Mouse (Mus musculus) embryo, embryonic 10 days (tissue): ENCODE results near the gene Morn1.

Experiments
- DNase-seq: peaks from one replicate; pipeline ENCODE4 v3.0.0-alpha.2; 2015; ENCODE audit warnings: low spot score

The Morn1 gene

DNA sequence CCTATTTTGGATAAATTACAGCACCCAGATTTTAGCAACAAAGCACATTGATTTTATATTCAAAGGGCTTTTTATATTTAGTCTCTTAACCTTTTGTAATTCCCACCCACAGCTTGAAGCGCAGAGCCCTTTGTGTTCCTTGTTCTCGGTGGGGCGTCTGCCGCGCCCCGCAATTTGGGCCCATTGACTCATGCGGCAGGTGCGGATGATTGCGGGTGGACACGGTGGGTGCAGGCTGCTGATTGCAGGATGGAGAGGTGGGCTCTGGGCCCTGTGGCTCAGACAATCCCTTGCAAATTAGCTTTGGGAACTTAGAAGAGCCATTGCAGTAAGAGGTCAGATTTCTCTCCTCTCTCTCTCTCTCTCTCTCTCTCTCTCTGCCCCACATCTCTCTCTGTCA is 31.9 kb downstream of the Morn1 start:
- no peak for DNase-seq

DNA sequence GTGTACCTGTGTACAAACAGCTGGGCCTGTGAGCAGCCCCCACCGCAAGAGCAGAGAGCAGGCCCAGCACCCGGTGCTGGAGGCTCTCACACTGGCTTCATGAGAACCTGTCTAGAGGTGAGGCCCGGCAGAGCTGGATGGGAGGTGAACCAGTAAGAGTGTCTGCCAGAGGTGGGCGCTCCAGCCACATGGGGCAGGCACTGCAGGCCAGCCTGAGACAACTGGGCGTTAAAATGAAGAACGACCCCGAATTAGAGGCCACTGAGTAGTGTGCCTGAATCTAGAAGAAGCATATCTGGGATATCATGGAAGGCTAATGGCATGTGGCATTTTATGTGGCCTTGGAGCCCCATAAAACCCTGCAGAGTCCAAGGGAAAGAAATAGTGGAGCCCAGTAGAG is 33.7 kb downstream of the Morn1 start:
- no peak for DNase-seq

DNA sequence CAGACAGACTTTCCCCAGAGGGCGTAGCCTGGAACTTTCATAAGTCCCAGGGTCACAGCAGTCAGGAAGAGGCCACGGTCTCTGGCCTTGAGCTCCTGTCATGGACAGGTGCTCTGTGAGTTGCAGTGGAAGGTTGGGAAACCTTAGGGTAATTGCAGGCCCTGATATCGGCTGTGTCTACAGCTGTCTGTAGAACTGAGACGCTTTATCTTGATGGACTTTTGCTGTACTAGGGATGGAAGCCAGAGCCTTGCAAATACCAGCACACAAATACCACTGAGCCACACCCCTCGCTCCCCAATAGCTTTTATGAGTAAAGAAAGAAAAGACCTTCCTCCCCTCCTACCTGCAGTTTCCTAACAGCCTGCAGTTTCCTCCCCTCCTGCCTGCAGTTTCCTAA is 34.2 kb downstream of the Morn1 start:
- DNase-seq, result no peak

DNA sequence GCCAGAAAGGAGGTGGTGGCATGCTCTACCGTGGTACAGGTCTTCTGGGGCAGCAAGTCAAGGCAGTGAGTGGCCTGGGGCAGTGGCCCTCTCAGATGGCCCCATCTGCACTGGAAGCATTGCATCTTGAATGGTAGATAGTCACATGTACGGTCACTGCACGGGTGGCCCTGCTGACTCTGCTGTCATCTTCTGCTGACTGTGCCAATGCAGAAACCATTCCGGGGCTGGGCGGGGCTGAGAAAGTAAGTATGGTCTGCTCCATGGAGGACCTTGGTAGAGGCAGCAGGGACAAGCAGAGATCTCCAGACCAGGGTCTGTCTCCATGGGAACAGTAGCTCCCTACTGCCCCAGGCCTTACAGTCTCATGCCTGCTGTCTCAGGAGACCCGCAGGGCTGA is 34.8 kb downstream of the Morn1 start:
- no peak for DNase-seq

DNA sequence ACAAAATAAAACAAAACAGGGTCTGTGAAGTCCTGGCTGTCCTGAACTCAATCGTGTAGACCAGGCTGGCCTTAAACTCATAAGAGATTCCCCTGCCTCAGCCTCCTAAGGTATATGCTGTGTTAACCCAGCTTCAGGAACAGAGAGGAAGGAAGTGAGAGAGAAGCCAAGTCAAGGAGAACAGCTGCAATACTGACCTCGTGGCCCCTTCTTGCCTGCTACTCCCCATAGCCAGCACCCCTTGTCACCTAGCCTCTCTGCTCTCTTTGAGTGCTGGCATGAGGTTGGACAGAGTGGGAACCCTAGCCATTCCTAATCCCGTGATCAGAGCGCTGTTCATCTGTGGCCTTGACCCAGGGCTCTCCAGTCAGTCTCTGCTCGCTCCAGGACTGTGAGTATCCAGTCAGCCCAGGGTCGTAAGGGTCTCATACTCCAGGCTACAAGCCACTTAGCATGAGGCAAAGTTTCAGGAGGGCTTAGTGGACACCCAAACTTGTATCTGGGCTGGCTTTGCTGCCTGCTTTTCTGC is 35.6 kb downstream of the Morn1 start:
- DNase-seq, result no peak

DNA sequence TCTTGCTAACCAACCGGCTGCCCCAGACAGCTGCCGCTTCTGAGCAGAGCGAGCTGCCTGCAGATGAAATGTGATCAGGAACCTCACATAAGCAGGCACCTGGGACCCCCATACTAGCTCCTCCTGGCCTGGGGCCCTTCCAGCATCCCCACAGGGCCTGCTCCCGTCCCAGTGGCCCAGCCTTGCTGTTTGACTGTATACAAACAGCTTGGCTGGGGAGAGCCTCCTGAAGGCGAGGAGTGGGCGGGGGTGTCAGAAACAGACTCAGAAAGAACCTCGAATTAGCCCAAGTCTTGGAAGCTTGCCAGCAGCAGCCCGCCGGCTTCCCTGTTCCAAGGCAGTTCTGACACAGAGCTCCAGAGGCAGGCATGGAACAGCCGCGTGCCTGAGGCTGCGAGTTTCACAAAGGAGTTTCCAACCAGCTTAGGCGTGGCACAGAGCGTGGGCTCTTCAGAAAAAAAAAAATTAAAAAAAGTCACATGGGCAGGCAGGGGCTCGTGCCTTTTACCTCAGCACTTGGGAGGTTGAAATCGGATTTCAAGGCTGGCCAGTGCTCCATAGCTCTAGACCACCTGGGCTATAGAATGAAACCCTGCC is 36.2 kb downstream of the Morn1 start:
- peak; percentile 35 for DNase-seq

DNA sequence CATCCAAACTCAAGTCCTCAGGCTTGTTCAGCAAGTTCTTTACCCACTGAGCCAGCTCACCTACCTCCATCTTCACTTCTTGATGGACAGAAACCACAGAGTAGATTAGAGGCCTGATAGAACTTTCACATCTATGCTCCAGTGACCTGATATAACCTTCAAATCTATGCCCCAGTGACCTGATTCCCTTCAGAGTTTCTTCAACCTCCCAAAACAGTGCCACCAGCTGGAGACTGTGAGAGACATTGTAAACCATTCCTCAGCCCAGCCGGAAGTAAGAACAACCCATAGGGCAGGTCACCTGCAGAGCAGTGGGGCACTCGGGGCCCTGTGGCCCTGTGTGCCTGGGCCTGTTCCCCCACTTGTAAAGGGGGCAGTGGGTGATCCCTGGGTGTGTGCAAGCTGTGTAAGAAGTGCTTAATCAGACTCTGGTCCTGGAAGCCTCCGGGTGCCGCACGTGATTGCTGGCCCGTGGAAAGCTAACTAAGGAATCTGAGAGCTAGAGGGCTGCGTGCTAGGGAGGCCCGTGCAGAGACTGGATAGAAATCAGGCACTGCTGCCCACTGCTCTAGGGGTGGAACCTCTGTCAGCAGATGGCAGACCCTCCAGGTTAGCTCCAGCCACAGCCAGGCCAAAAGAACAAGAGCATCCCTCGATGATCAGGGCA is 37.6 kb downstream of the Morn1 start:
- no peak for DNase-seq

DNA sequence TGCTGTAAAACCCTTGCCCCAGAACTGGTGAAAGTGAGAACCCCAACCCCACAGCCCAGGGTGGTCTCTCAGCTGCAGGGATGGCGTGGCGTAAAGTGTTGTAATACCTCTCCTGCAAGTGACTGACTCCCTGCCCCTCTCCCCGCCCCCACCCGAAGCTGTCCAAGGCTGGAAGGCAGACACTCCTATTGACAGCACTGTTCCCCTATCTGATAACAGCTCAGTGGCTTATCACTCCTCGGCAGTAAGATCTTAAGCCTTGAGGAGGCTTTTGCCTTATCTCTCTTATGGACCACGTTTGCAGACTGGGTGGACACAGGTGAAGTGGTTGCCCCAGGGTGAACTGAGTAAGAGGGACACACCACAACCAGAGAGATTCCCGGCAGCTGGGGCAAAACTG is 38.9 kb downstream of the Morn1 start:
- no peak for DNase-seq

DNA sequence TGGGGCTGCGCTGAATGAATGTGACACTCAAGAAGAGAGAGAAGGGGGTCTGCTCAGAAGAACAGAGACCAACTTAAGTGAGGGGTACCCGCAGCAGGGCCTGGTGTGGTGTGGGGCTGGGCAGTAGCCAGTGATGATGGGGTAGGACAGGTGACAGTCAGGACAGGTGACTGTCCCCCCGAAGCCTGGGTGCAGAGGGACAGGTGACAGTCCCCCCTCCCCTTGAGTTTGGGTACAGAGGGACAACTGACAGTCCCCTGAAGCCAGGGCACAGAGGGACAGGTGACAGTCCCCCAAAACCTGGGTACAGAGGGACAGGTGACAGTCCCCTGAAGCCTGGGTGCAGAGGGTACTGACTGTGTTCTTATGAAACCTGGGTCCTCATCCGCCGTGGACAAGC is 39.8 kb downstream of the Morn1 start:
- no peak for DNase-seq

DNA sequence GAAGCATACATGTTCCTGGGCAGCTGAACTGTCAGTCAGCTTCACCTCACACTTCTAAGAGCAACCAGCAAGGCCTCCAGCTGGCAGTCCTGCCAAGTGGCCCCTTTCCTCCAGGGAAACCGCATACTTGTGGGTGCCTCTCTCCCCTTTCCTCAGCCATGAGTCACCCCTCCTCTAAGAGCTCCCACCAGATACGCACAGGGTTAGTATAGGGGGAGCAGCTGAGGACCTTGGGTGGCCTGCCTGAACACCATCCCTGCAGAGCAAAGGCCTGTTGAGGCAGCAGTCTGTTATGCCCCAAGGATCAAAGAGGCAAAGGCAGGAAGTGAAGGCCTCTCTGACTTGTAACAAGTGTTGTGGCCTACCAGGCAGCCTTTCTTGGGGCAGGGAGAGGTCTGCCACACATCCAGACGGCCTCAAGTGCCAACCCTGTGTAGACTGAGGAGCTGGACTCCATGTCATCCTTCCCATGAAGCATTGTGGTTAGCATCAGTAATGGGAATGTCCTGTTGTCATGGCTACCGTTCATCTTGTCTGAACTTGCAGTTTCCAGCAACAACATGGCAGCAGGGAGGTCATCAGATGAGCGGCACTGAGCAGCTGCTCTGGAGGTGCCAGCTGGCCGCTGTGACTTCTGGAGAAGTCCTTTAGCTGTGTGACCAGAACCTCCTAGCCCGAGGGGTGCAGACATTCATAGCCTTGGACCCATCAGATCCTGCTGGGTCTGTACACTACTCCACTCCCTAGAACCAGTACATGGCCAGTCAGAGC is 40.4 kb downstream of the Morn1 start:
- peak; percentile 53 for DNase-seq

DNA sequence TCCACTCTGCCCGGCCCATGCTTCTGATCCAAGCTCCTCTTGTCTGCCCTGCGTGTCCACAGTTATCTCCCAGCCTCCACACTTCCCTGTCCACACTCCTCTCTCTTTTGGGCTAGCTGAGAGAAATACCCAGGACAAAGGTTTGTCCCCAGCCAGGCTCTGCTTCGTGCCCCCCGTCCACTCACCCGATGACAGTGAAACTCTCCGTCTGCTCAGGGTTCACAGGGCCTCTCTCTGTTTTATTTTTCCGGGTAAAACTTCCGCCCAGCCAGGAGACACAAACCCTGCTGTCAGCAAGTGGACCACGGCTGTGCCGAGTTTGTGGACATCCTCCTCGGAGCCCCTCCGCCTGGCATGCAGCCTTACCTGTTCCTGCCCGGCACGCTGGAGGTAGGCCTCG is 42.0 kb downstream of the Morn1 start:
- no peak for DNase-seq

DNA sequence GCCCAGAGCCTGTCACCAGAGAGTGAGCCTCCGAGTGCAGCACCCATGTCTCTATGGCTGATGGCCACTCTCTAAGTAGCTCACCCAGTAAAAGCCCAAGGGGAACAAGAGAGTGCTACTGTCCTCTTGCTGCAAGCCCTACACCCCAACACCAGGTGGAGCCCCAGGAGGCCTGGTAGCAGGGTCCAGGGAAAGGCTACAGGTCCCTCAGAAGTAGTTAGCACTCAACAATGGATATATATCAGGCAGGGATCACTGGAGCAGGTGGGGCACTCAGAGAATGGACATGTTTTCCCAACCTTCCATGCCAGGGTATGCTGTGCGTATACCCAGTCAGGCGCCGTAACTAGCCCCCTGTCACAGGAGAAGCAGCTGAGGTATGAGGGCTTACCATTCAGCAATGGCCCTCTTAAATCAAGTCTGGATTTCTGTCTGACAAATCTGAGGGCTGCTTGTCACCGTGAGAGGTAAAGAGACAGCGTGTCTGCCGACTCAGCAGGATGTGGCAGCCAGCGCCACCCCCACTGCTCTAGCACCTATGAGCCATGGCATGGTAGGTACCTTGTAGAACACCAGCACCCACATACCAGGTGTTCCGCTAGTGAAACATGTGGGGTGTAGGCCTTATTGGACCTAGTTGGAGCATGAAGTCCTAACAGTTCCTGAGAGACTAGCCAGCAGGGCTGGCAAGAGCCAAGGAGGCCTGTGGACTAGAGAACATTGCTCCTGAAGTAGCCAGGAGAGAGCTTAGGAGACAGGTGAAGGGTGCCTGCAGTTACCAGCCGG is 42.9 kb downstream of the Morn1 start:
- no peak for DNase-seq

DNA sequence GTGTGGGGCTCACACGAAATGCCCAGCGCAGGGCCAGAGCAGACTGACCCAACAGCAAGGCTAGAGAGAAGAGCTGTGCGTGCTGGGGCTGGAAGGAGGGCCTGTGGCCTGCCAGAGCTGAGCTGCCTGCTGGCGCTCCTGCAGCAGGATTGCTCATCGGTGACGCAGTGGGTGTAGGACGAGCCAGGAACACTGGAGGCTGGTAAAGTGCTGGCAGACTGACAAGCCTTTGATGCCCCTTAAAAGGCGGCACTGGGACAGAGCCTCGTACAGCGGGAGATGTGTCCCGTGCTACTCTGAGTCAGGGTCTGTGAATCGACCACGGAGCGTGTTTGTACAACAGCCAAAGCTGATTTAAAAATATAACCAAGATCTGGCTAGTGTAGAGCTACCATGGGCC is 43.6 kb downstream of the Morn1 start:
- no peak for DNase-seq

DNA sequence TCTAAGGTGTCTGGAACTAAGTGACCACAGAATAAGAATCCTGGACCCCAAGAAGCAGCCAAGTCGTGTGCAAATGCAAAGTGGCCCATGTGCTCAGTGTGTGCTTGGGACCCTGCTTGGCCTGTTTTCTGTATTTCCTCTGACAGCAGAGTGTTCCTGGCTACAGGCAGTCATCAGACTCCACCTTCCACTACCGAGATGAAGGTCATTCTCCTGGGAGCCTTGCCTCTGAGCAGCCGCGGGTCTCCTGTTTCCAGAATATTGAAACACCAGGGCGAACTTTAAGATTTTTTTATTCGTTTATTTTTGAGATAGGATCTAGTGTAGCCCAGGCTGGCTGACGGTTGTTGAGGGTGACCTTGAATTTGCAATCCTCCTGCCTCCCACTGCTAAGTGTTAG is 44.2 kb downstream of the Morn1 start:
- DNase-seq, result no peak

DNA sequence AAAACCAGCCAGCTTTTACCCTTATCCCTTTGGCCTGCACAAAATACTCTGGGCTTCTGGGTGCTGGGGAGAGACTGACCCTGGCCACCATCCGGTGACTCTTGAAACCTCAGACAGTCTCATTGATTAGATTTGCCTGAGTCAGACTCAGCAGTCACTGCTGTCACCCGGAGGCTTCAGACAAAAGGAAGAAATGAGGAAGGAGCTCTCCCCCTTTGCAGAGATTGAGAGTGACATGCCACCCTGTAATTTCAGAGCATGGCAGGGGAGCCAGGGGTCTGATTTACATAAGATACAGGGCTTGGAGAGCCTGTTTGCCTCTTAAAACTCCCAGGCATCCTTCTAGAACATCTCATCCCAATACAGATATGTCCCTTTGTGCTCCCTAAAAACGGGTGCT is 46.8 kb downstream of the Morn1 start:
- no peak for DNase-seq

DNA sequence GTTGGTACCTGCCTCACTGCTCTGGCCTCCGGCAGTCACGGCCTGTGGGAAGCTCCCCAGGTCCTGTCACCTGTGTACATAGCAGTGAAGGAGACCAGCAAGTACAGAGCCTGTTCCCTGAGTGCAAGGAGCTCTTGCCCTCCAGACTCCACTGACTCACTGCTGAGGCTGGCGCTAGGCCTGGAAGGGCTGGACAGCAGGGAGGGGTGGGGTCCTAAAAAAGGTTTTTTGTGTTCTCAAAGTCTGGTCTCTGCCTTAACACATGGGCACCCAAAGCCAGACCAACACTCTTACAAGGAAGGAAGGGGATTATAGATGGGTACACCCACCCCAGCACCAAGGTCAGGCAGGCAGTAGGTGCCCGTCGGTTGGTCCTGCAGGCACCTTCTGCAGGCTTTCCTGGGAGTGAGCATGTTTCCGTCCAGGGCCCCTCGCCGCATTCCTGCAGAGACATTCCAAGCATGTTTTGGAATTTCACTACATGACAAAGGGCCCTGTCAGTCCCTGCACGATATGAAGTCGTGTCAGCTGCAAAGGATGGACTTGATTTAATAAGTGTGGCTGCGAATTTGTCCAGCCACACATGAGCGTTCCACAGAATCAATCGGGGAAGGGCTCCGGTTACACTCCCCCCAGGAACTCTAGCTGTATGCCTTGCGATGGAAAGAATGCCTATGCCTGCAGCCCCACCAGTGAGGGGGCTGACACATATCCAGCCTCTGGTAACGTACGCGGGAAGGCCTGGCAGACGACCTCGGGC is 47.5 kb downstream of the Morn1 start:
- peak; percentile 71 for DNase-seq

DNA sequence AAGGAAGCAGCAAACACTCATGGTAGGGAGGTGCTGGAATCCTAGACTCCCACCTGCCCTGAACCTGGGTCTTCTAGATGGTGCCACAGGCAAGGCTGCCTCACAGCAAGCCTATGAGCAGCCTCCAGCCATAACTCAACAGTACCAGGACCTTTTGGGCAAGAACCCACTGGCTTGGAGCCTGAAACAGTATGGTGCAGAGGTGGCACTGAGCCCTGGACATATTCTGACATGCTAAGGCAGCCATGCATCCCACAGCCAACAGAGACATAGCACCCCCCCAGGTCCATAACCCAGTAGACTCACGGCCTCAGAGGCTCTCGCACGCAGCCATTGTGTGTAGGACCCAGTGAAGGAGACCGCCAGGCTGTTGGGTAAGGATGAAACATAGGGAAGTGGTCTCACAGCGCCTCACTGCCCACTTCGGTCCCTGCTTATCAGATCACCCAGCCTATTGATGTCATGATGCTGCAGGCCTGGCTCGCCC is 48.4 kb downstream of the Morn1 start:
- no peak for DNase-seq

DNA sequence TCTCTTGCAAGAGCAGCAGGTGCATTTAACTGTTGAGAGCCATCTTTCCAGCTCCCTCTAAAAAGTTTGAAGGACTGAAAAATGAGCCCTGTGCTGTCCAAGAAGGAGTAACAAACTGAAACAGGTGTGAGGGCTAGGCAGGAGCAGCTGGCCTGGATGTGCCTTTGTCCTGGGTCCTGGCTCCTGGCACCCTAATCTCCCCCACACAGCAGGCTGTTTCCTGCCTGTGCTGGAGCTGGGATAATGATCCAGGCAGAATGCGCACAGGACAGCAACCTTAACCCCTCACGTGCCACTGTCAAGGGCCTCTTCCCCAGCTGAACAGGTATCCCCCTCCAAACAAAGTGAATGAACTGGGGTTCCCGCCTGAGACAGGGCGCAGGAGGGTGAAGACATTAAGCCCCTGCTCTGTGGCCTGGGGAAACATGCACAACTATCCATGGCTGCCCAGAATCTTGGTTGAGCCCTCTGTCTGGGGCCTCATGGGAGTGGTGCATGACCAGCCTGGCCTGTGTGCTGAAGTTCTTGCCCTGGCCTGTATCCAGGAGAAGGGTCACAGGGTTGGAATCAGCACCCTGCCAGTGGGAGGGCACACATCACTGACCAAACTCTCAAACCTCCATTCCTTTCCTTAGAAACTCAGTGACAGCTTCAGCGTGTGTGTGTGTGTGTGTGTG is 49.7 kb downstream of the Morn1 start:
- DNase-seq, result peak; percentile 22

DNA sequence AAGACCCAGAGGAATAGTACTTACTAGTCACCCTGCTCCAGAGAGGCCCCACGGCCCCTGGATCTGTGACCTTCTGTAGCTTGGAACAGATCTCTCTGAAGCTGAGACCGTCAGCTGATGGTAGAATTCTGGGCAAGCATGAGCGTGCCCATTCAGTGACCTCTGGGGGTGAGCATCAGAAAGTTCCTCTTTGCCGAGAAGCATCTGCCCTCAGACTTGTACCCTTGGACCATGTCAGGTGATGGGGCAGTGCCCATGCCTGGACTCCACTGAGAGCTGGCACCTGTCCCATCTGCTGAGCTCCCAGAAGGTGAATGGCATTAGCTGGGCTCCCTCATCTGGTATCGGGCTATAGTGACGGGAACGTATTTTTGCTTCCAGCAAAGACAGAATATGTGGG is 51.5 kb downstream of the Morn1 start:
- DNase-seq, result no peak

DNA sequence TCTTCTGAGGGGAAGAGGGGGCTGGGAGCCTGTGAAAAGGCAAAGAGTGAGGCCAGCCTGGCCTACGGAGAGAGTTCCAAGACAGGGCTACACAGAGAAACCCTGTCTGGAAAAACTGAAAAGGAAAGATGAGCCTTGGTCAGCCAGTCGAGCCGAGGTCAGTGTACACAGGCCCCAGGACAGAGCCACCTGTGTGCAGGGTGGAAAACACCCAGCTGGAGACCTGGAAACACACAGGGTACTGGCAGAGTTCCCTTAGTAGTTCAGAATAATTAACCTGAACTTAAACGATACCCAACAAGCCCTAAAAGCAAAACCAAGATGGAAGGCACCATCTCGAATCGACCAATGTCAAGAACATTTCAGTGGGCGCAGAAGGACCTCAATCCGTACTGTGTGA is 52.1 kb downstream of the Morn1 start:
- DNase-seq, result no peak
